Mouse (Mus musculus) adipocyte (in vitro differentiated cells): Measurements from ENCODE around the gene Tdrd7.
A peak's percentile ranks its signal among the peaks of the same experiment; 100 is the strongest.

Experiments
- DNase-seq: peaks from one replicate; pipeline ENCODE4 v3.0.0-alpha.2; 2016; ENCODE audit warnings: low spot score

Tdrd7 gene

DNA sequence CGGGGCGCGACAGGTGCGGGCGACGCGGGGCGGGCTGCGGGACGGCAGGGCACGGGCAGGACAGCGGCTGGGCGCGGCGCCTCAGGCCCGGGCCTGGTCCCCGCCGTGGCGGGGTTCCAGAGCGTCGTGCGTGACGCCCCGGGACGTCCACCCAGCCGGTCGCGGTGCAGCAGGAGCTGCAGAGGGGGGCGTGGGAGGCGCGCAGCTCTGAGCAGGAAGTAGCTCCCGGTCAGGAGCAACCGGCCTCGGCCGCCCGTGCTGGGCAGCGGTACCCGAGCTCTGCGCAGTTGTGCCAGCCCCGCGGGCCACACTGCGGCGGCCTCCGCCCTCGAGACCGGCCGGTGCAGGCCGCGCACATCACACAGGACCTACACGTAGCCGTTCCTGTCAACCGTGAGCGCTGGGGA is 7.3 kb downstream of the Tdrd7 start:
- DNase-seq, result peak; percentile 48

- no peak for DNase-seq
Measured at GRCm38 (mm10) chr4:45972951-45973350, 7.8 kb downstream of the Tdrd7 start.

DNA sequence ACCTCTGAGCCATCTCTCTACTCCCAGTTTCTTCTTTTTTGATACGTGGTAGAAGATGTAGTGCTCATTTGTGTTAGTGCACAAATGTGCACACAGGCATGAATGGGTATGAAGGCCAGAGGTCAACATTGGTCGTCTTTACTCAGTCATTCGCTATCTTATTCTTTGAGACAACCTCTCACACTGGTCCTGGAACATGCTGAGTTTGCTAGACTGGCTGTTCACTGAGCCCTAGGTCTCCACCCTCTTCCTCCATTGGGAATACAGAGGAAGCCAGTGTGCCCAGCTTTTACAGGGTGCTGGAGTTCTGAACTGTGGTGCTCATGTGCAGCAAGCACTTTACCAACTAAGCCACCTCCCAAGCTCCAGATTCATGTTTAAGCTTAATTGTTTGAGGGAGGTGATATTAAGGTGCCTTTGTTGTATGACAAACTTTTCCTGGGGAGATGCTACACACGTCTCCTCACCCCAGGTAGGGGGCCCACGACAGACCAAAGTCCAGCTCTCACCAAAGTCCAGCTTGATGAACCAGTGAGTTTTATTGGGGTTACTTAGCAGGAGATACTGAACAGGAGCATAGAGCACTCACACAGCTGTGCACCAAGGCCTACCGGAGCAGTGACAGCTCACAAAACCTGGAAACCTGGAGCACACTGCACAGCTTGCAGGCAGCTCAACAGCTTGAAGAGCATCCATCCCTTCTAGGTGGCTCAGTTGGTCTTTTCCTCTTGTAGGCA is 12.0 kb downstream of the Tdrd7 start:
- DNase-seq, result no peak

- DNase-seq, result no peak
Measured at GRCm38 (mm10) chr4:45979916-45980315, 14.8 kb downstream of the Tdrd7 start.

GRCm38 (mm10) chr4:45981054-45981453 is 15.9 kb downstream of the Tdrd7 start:
- peak; percentile 31 for DNase-seq

DNA sequence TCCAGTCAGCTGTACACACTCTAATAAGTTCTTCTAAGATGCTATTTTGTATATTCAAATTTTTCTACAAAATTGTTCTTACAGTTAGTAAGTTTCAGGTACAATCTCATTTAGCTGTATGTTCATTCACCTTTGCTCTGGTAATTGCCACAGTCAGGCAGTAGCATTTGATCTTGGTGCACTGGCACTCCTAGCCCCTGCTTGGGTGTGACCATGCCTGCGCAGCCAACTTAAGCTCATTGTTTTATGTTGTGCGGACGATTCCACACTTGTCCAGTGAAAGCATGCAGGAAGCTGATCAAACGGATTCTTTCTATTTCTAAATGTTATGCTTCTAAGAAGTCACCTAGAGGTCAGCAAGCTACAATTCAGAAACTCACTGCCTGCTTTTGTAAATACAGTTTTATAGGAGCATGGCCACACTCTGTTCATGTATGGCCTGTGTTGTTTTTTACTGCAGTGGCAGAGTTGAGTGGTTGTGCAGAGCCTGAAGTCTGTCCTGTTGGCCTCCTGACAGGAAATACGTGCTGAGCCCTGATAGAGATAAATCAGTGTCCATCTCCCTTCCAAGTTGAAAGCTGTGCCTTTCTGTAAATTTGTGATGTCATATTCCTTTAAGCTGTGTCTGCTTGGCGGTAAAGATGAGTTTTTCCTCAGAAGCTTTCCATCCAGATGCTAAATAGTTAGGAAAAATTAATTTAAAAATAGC is 25.4 kb downstream of the Tdrd7 start:
- no peak for DNase-seq

- no peak for DNase-seq
Measured at GRCm38 (mm10) chr4:45998536-45998935, 33.4 kb downstream of the Tdrd7 start.

DNA sequence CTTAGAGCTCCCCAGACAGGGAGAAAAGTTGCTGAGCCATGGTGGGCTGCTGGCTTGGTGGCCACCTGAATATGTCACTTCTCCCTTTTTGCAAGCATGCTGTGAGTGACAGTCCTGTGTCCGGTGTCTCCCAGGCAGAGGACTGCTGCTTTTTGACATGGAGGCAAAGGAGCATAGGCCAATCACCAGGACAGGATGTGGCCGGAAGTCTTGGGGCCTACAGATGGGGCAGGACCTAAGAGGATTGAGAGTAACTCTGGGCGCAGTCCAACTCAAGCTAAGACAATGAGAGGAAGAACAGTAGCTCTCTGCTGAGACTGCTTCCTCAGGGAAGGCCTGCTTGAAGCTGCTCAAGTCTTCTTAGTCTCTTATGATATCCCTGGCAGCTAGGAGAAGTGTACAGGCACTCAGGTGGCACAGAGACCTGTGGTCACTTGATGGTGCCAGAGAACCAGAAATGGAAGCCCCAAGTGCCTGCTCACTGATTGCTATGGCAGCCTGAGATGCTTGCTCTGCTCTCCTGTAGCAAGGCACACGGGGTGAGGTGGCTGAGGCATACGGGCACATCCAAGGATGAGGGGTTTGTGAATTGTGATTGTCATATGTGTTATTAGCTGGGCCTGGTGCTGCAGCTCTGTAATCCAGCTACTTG is 43.1 kb downstream of the Tdrd7 start:
- no peak for DNase-seq

- DNase-seq, result no peak
Measured at GRCm38 (mm10) chr4:46011698-46012097, 46.6 kb downstream of the Tdrd7 start.

GRCm38 (mm10) chr4:46015605-46016004 is 50.5 kb downstream of the Tdrd7 start:
- DNase-seq, result no peak

- no peak for DNase-seq
Measured at GRCm38 (mm10) chr4:46023021-46023481, 57.9 kb downstream of the Tdrd7 start.

- DNase-seq, result no peak
Measured at GRCm38 (mm10) chr4:46025893-46026292, 60.8 kb downstream of the Tdrd7 start.

DNA sequence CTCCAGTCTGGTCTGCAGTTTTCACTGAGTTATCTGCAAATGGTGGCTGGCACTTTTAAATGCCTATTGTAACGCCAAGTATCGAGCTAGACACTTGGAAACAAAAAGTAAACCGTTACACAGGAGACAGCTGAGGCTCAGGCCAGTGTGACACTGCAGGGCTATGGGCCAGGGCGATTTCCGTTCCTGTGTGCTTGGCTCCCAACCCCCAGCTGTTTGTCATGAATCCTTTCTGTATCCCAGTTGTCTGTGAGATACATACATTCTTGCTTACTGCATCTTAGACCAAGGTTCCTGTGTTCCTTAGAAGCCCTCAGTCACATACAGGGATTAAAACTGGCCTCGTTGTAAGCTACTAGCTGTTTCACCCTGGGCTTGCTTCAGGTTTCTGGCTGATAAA is 63.1 kb downstream of the Tdrd7 start:
- DNase-seq, result no peak

DNA sequence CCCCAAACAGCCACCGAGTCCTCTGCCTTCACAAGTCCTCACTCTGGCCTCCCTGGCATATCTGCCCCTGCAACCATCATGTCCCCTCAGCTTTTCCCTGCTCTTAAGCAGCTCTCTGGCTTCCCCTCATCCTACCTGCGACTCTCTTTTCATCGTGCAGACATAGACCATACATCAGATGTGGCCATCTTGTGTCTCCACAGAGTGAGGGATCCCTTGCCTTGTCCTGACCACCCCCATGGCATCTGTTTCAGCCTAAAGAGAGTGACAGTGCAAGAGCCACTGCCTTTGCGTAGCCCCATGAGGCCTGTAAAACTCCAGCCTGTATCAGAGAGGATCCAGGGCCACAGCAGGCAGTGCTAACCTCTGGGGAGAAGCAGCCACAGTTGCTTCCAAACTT is 63.6 kb downstream of the Tdrd7 start:
- DNase-seq, result no peak

GRCm38 (mm10) chr4:46029552-46029951 is 64.4 kb downstream of the Tdrd7 start:
- no peak for DNase-seq

DNA sequence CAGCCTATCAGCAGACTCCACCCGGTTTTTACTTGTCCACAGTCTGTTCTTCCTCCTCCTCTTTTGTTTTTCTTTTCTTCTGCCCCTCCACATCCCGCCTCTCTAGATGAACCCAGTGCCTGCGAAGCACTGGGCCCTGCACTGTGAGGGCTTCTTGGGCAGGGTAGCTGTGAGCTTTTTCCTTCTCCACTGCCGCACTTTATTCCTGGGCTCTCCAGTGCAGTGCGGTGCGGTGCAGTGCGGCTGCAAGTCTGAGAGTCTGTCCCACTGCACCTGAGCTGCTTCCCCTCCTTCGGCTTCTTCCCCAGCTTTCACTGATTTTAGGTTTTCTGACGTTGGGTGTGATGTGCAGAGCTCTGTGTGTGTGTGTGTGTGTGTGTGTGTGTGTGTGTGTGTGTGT is 67.3 kb downstream of the Tdrd7 start:
- no peak for DNase-seq

DNA sequence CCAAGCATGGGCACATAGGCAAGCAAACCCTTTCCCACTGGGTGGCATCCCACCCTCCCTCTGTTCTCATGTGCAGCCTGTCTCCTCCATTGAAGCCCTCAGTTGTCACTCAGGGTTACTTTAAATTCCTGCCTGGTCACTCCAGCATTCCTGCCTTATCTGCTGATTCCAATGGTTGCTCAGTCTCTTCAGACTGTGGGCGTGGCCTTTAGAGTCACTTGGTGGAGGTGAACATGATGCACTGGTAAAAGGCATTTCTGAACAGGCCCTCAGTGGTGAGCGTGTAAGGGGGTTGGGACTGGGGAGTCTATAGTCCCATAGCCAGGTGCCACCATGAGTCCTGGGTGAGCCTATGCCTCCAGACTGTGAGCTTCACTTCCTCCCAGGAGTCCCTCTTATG is 68.1 kb downstream of the Tdrd7 start:
- no peak for DNase-seq

DNA sequence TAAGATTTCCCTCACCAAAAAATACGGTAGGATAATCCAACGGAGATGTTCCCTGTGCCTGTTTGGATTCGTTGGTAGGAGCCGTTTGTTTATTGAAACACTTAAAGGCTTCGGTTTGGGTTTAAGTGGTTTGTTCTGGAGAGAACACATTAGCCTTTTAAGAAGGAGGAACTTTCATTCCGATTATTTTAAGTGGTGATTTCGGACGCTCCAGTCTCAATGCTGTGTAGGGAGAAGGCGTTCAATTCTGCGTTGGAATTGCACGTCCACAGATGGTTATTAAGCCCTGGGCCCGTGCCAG is 73.4 kb downstream of the Tdrd7 start:
- DNase-seq, result no peak

DNA sequence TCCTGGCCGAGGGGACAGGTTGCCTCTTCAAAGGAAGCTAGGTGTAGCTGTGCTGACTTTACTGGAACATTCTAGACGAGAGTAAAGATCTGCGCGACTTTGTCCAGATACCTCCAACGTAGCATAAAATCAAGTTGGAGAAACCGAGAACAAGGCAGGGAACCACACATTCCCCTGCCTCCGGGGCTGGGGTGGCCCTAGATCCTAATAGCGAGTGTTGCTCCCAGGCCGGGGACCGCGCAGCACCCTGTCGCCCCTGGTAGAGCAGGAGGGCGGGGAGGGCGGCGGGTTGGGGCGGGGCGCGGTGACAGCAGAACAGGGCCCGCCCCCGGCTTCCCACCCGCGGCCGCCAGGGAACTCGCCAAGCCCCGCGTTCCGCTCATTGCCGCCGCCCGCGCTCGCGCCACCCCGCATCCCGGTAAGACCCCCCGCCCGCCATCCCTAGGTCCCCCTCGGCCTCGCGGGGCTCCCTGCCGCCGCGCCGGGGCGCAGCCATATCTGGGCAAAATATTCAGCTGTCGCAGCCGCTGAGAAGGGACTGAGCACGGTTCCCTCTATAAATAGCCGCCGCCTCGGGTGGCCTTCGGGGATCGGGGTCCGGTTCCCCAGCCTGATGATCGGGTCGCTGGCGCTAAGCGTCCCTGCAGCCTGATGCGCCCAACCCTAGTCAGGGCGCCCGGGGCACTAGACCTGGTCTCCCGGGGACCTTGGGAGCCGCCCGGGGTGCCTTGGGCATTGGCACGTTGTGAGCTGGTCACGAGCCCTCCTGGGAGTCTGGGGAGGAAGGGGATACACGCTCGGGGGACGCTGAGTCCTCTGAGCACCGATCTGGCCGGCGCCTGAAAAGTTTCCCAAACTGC is 74.0 kb downstream of the Tdrd7 start, which contains the start of gene Tmod1:
Gene Tmod1 (plus strand): TSS at position 44 of the 860 bp plus-strand sequence.
- no peak for DNase-seq

DNA sequence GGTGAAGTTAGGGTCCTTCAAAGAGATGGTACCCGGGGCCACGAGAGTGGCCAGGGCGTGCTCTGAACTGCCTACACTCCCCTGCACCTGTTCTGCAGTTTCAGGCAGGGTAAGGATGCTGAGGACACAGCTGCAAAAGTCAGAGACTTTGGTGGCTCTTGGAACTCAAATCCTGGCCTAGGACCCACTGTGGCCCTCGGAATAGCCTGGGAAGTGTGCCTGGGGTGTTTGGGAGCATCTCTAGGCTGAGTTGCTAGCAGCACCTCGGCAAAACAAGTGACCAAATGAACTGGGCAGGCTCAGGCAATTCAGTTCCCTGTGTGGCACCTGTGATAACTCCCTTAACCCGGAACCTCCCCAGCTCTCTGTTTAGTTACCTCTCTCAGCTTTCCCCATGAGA is 74.8 kb downstream of the Tdrd7 start:
- no peak for DNase-seq

DNA sequence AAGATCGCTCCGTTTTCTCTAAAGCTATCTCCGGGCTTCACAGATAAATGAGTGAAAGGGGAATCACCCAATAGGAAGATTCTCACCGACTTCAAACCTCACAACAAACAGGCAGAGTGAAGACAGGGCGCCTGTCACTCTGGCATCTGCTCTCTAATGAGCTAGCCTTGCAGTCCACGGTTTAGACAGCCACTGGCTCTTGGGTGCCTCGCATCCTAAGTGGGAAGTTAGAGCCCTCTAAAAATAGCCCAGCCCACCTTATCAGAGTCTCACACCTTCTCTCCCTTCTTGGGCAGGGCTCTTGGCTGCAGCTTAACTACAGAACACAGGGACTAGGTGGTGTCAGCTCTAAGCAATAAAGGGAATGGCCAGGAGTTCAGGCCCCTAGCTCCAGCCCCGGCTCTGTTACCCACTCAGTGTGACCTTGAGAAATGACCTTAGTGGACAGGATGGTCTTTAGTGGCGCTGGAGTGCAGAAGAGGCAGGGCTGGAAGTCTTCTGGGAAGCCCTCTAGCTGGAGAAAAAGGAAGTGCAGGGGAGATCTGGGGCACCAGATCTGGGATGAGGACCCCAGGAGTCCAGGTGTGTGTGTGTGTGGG is 75.6 kb downstream of the Tdrd7 start:
- no peak for DNase-seq
